Mouse (Mus musculus) naive thymus-derived CD4-positive, alpha-beta T cell, adult 2 months (primary cell): ENCODE results near the gene Tbxa2r.

Experiments used
- DNase-seq: peaks from one replicate; pipeline ENCODE4 v3.0.0-alpha.2; 2011; ENCODE audit warnings: low read depth

Gene Tbxa2r

GRCm38 (mm10) chr10:81328386-81328785 lies at the start of gene Tbxa2r:
TSS of gene Tbxa2r (plus strand) at chr10:81328731.
- peak; percentile 64 for DNase-seq

GRCm38 (mm10) chr10:81279496-81279895 lies 49.0 kb upstream of the Tbxa2r start:
- DNase-seq: no peak

GRCm38 (mm10) chr10:81284189-81284588 lies 44.3 kb upstream of the Tbxa2r start:
- DNase-seq: no peak

DNA sequence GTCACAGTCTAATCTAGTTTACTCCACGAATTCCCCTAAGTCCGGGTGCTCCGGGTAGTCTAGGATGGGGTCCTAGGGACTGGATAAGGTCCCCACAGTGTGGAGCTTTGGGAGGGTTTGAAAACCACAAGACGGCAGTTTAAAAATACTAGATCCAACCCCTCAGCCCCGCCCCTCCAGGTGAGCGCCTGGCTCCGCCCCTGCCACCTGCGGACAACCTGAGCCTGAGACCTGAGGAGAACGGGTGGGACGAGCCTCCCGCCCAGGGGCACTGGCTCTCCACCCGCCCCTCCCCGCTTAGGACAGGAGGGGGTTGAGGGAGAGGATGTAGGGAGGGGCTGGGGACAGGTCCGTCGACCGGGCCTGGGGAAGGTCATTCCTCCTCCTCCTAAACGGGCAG lies 43.8 kb upstream of the Tbxa2r start:
- DNase-seq: no peak

DNA sequence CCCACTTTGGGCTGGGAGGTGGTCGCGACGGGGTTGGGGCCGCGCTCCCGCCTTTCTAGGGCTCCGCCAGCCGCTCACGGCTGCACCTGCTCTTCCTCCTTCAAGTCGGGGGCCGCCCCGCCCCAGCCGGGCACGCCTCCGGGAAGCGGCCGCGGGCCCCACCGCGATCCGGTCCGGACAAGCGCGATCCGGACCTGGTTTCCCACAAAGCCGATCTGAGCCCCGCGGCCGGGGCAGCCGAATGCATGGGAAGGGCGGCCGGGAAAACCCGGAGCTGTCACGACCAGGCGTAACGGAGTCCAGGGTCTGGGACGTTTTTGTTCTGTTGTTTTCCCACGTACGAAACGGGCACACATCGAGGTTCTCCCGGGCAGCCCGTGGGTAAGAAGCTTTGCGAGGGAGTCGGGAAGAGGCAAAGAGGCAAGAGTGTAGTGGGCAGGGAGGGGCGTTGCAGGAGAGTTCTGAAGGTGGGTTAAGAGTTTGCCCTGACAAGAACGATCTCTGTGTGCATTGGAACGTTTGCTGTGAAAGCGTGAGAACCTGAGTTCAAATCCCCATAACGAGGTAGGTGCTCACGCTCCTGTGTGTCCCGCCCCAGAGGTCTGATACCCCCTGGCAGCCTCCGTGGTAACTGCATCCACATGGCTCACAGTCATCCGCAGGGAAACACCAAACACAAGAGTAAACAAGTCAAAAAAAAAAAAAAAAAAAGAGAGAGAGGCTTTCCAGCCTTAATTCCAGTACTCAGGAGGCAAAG lies 42.7 kb upstream of the Tbxa2r start:
- peak; percentile 92 for DNase-seq

DNA sequence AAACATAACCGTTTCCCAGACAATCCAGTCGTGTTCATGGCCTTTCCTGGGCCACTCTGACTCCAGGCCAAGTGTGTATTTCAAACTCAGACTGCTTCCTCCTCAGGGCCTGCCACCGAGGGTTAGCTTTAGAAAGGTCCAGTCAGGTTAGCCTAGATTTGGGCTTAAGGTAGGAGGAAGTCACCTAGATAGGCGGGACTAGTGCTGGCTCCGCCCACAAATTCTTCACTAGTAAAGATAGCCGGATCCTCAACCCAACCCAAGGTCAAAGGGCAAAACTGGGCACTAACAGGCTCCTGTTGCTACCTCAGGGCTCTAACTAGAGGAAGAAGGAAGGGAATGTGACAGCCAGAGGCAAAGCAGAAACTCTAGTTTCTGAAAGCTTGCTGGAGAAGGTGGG lies 41.9 kb upstream of the Tbxa2r start:
- peak; percentile 49 for DNase-seq

DNA sequence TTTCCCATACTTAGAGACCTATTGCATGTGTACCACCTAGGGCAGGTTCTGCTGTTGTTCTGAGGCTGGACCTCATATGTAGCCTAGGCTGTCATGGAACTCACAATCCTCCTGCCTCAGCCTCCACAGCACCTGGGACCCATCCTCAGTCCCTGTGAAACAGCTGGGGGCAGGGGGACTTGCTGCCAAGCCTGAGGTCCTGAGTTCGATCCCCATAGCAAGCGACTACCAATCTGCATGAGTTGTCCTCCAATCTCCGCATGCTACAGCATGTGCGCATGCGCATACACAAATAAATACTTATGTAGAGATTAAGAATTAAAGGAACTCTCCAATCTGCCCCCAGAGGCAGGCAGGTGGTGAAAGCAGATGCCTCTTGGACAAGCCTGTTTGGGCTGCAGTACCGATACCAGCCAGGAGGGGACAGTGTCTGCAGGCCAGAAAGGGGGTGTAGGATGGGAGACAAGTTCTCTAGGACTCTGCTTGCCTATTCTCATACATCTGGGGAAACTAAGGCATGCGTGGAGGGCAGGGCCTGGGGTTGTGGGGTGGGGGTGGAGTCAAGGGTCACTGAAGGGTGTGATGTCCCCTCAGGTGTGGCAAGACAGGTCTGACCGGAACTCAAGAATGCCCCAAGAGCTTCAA lies 40.9 kb upstream of the Tbxa2r start:
- peak; percentile 81 for DNase-seq

- DNase-seq: peak; percentile 63
Measured at GRCm38 (mm10) chr10:81288601-81289000, 39.9 kb upstream of the Tbxa2r start.

DNA sequence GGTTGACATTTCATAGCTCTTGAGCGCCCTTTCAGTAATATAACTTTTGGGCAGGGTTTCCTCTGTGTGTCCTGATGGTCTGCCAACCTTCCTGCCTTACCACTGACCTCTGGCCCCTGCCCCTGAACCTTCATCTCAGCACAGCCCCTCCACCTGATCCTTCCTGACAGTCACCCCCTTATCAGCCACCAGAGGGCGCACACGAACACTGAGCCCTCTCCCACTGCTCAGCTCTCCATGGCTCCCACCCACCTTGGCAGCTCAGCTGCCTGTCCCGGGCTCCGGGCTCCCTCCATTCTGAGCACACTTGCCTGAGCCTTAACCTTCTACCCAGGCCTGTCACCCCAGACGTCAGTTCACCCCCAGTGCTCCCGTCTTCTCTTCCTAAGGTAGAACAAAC lies 39.3 kb upstream of the Tbxa2r start:
- DNase-seq: peak; percentile 86

DNA sequence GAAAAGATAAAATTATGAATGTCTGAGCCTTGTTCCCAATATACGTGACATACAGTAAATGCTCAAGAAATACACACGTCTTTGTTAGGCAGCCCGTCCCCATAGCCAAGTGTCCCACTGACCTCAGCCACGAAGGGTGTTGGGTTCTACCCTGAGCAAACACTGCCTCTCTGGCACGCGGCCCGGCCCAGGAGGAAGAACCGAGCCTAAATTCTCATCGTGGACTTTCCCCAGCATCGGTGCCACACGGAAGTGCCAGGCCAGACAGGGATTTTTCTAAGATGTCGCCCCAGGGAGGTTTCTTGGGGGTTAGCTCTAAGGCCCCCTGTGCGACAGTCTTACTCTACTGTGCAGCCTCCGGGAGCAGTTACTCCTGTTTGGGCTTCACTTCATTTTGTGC lies 38.7 kb upstream of the Tbxa2r start:
- DNase-seq: no peak

DNA sequence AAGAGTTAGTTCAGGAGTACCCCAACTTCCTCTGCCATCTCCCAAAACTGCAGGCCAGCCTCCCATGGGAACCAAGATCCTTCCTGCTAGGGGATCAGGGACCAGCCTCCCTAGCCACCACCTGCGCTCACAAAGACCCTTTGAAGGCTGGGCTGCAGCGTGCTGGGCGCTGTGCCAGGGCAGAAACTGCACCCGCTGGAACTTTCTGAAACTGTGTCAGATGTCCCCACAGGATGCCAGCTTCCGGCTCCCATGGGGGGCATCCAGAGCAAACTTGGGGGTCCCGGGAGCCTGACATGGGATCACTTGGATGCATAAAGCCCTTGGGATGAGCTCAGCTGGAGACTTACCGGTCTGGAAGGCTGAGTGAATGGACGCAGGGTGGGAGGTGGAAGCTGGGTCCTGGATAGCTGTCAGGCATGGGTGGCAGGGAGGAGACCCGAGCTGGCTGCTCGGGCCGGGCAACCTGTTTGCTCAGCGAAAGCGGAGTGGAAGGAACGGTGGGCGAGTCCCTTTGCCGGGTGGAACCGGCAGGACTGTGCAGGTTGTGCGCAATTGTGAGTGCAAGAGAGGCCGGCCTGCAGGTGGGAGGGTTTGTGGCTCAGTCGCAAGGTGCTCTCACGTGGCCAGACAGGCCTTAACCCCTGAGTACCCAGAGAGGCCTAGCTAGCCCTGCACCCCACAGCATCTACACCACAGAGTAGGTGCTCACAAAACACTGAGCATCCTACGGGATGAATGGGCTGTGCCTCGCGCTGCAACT lies 37.7 kb upstream of the Tbxa2r start:
- DNase-seq: peak; percentile 50

DNA sequence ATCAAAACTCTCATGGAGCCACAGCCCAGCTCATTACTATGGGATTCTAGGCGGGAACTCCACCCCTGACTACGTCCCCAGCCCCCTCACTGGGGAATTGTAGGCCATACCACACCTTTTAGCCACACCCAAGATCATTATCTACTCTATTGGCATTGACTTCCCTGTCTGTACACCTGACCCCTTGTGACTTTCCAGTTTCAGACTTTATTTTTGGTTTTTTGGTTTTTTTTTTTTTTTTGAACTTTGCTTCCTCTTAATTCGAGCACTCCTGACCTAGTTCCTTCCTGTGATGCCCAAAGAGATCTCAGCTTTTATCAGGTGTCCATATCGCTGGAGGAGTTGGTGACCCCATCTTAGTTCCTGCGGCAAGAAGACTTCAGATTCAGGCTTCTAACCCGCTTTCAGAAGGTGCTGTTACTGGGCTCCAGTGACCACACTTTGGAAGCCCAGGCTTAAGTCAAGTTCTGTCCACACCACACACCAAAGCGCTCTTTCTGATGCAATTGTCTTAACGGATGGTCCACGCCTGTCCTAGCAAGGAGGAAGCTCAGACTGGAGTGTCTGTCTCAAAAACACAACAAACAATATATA lies 36.9 kb upstream of the Tbxa2r start, which contains the start of gene Tjp3:
Gene Tjp3 (minus strand): TSS at position 71 of the 594 bp plus-strand sequence.
- DNase-seq: no peak

DNA sequence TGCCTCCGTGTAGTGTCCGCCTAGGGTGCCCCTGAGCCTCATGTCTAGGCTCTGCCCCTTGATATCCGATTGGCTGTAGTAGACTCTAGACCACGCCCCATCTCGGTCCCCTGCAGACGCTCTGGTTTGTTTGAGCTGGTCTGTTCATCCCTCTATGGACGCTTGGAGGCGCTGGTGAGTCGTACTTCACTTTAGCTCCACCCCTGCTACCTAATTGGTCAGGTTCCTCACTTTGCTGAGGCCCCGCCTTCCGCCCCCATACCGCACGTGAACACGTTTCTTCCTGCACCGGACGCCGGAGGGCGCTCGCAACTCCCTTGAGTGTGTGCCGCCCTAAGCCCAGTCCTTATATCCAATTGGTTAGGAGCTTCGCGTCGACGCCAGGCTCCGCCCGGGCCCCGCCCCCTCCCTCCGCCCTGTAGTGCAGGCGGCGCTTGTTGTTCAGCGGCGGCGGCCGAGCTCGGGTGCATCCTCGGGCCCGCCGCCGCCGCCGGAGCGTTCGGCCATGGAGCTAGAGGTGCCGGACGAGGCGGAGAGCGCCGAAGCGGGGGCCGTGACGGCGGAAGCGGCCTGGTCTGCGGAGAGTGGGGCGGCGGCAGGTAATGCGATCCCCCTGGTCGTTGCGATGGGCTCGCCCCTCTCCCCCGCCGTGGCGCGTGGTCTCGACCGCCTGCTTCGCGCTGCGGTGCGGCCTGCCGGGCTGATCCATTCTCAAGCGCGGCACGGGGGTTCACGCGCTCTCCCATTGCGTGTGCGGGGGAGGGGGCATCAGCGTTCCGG lies 35.8 kb upstream of the Tbxa2r start, which contains the start of gene Pip5k1c:
Gene Pip5k1c (plus strand): TSS at position 410 of the 780 bp plus-strand sequence.
- peak; percentile 100 for DNase-seq

GRCm38 (mm10) chr10:81293334-81294030 lies 35.0 kb upstream of the Tbxa2r start:
- DNase-seq: no peak

- DNase-seq: no peak
Measured at GRCm38 (mm10) chr10:81294442-81294841, 34.1 kb upstream of the Tbxa2r start.

- no peak for DNase-seq
Measured at GRCm38 (mm10) chr10:81295185-81295584, 33.3 kb upstream of the Tbxa2r start.

DNA sequence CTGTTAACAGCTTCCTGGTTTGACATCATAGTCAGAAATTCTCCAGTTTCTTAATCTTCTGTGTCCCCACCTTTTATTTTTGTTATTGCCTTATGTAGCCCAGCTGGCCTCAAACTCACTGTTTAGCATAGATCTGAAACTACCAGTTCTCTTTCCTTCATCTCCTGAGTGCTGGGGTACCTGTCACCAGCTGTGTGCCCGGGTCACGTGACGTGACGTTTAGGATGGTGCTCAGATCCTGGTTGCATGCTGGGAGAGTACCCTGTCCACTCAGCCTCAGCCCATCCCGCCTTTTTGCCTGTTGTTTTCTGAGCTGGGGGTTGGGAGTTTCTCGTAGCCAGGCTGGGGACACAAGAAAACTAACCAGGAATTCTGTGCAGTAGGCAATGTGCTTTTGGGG lies 31.3 kb upstream of the Tbxa2r start:
- no peak for DNase-seq

- DNase-seq: peak; percentile 73
Measured at GRCm38 (mm10) chr10:81297845-81298244, 30.7 kb upstream of the Tbxa2r start.

DNA sequence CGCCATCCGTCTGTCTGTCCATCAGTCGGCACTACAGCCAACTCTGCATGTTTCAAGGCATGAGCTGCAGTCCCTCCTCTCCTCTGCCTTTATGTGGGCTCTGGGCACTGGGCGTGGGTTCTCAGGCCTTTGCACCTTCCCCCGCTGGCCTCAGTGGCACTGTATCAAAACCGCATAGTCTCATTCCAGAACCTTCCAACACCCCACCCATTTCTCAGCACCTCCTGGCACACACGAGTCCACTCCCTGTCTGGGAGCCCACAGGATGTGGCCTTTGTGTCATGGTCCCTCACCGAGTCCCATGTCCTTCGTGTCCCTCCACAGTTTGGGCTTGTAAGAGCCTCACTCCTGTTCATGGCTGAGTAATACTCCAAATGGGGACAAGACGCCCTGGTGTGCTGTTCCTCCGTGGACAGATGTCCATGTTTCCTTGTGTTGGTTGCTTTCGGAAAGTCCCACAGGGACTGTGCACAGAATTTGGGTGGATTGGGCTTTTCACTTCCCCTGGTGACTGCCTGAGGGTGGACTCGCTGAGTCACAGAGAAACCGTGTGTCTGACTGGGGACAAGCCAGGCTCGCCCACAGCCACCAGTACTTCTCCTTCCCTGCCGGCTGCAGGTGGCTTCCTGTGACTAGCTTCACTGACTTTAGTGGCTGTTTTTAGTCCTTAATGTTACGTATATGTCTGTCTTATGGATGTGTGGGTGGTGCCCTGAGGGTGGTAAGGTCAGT lies 30.0 kb upstream of the Tbxa2r start:
- DNase-seq: peak; percentile 60
